Mouse (Mus musculus): ENCODE measurements at regions not wholly inside any gene's neighbourhood (a gene's known extent, or its start where the extent isn't known, plus 50 kb on each side); places are given as distances from the start of the nearest gene placed in this dataset.
A peak's percentile ranks its signal among the peaks of the same experiment; 100 is the strongest.

GRCm38 (mm10) chr4:9218380-9218779 is 979.5 kb upstream of the Car8 start:
- DNase-seq, result no peak

- DNase-seq, result no peak
These were observed 969.8 kb upstream of the Car8 start for GRCm38 (mm10) chr4:9208606-9209005.

- DNase-seq, result no peak
These were observed 961.2 kb upstream of the Car8 start for GRCm38 (mm10) chr4:9200012-9200411.

- DNase-seq, result no peak
These were observed 957.6 kb upstream of the Car8 start for GRCm38 (mm10) chr4:9196435-9196834.

- DNase-seq, result no peak
These were observed 954.3 kb upstream of the Car8 start for GRCm38 (mm10) chr4:9193121-9193520.

- no peak for DNase-seq
These were observed 946.5 kb upstream of the Car8 start for GRCm38 (mm10) chr4:9185156-9185875.

GRCm38 (mm10) chr4:9184451-9185121 is 945.7 kb upstream of the Car8 start:
- DNase-seq, result no peak

GRCm38 (mm10) chr4:9174365-9174764 is 935.5 kb upstream of the Car8 start:
- no peak for DNase-seq

- DNase-seq, result no peak
These were observed 923.5 kb upstream of the Car8 start for GRCm38 (mm10) chr4:9162374-9162773.

- DNase-seq, result no peak
These were observed 922.9 kb upstream of the Car8 start for GRCm38 (mm10) chr4:9161814-9162133.

- no peak for DNase-seq
These were observed 922.4 kb upstream of the Car8 start for GRCm38 (mm10) chr4:9161068-9161813.

GRCm38 (mm10) chr4:9147732-9148131 is 908.9 kb upstream of the Car8 start:
- no peak for DNase-seq

GRCm38 (mm10) chr4:9144226-9145215 is 905.7 kb upstream of the Car8 start:
- DNase-seq, result no peak

GRCm38 (mm10) chr4:9143087-9143486 is 904.2 kb upstream of the Car8 start:
- no peak for DNase-seq

- DNase-seq, result no peak
These were observed 903.3 kb upstream of the Car8 start for GRCm38 (mm10) chr4:9141946-9142683.

GRCm38 (mm10) chr4:9140691-9141090 is 901.9 kb upstream of the Car8 start:
- no peak for DNase-seq

- DNase-seq, result no peak
These were observed 897.8 kb upstream of the Car8 start for GRCm38 (mm10) chr4:9136657-9137056.

GRCm38 (mm10) chr4:9136188-9136569 is 897.3 kb upstream of the Car8 start:
- DNase-seq, result no peak

GRCm38 (mm10) chr4:9135481-9136187 is 896.8 kb upstream of the Car8 start:
- peak; percentile 88 to 96 for DNase-seq

GRCm38 (mm10) chr4:9133695-9134094 is 894.9 kb upstream of the Car8 start:
- no peak for DNase-seq

GRCm38 (mm10) chr4:9132982-9133625 is 894.3 kb upstream of the Car8 start:
- DNase-seq, result no peak
